Mouse (Mus musculus) adrenal gland, adult (tissue): ENCODE data around the gene Brap.
"Not testable (repeated sequence)": the region's sequence is repeated elsewhere in the genome, so short reads cannot be mapped to it uniquely, and the experiment has no call there.

Experiments used
- DNase-seq, 2 experiments: peaks; one replicate each; pipeline ENCODE4 v3.0.0; 2022 to 2023; ENCODE audit warnings: low spot score in 1 of 2; ENCODE audit not compliant: inconsistent age in 2 of 2

The Brap gene

GRCm38 (mm10) chr5:121667067-121667466 lies 6.7 kb downstream of the Brap start:
- DNase-seq = no peak

- no peak for DNase-seq
Observed at GRCm38 (mm10) chr5:121668411-121668810, 8.0 kb downstream of the Brap start.

GRCm38 (mm10) chr5:121670412-121670811 lies 10.0 kb downstream of the Brap start:
- DNase-seq = no peak

GRCm38 (mm10) chr5:121682250-121682649 lies 21.9 kb downstream of the Brap start:
- DNase-seq = peak in 1 of 2 experiments; percentile 54

GRCm38 (mm10) chr5:121685495-121685894 lies 25.1 kb downstream of the Brap start:
- peak in 1 of 2 experiments; percentile 39 for DNase-seq

GRCm38 (mm10) chr5:121686113-121686898 lies 25.9 kb downstream of the Brap start:
- DNase-seq = peak in 1 of 2 experiments; percentile 35

GRCm38 (mm10) chr5:121690482-121691211 lies 30.3 kb downstream of the Brap start:
- peak; percentile 20 to 65 for DNase-seq

GRCm38 (mm10) chr5:121691436-121691835 lies 31.1 kb downstream of the Brap start:
- not testable (repeated sequence) for DNase-seq

GRCm38 (mm10) chr5:121692897-121693296 lies 32.5 kb downstream of the Brap start:
- no peak for DNase-seq

- DNase-seq = no peak
Observed at GRCm38 (mm10) chr5:121696761-121697160, 36.4 kb downstream of the Brap start.

GRCm38 (mm10) chr5:121699891-121700290 lies 39.5 kb downstream of the Brap start:
- DNase-seq = no peak

- DNase-seq = peak; percentile 78 to 90
Observed at GRCm38 (mm10) chr5:121700496-121700895, 40.1 kb downstream of the Brap start.

- DNase-seq = peak; percentile 57 to 80
Observed at GRCm38 (mm10) chr5:121701111-121701769, 40.9 kb downstream of the Brap start.

- no peak for DNase-seq
Observed at GRCm38 (mm10) chr5:121703341-121703740, 43.0 kb downstream of the Brap start.

- peak in 1 of 2 experiments; percentile 67 for DNase-seq
Observed at GRCm38 (mm10) chr5:121704512-121705248, 44.3 kb downstream of the Brap start.

GRCm38 (mm10) chr5:121710402-121710801 lies 50.0 kb downstream of the Brap start:
- no peak for DNase-seq

GRCm38 (mm10) chr5:121710851-121711173 lies 50.4 kb downstream of the Brap start:
- DNase-seq = no peak

GRCm38 (mm10) chr5:121711174-121711927 lies 51.0 kb downstream of the Brap start, which contains the start of gene Atxn2:
TSS of gene Atxn2 (plus strand) at chr5:121711337.
- DNase-seq = peak; percentile 89 to 97

- DNase-seq = no peak
Observed at GRCm38 (mm10) chr5:121711928-121712231, 51.5 kb downstream of the Brap start.

GRCm38 (mm10) chr5:121712232-121712933 lies 52.0 kb downstream of the Brap start:
- DNase-seq = peak; percentile 60 to 80
